9 mouse cellular contexts compared by ENCODE assay signal in the genomic region with DNA sequence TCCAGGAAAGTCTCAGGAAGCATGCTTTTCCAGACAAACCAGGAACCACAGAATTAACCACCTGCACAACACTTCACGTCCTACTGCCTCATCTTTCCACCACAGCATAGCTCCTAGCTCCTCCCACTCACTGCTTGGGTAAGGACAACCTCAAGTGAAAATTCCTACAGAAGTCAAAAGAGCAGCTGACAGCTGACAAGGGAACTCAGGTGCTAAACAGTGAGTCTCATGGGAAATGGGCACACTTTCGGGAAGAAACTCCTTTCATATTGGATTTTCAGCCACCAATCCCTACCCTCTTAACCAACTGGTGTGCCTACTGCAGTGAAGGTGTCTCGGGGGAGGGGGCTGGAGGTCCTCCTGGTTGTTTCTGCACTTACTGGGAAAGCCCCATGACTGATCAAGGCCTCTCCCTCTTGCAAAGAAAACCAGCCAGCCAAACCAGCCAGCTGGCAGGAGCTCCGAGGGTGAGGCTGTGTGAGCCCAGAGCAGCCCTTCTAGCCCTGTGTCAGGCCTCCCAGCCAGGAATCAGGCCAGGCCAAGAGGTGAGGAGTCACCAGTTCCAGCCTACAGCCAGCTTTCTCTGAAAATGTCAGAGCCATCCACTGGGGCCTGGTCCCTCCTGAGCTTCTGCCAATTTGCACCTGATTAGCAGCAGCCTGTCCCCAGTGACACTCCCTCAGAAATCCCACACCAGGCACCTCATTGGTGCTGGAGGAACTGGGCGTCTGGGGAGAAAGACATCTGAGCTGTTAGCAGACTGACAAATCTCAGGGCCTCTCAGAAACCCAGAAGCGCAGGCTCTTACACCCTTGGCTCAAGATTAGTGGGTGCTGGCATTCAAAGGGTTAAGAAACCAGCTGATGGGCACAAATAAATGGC. TPM values are rescaled to one million over a fixed set of nuclear protein-coding genes. Genes with fewer than 3 reads are reported as not detected.
DNase-seq lines count a peak whose midpoint lies in the region; ATAC-seq lines count a peak whose summit lies in the region.
"Had no signal": no experiment of that assay in that cellular context is flagged by ENCODE, and none has a peak within 500 bp of the region (broad histone marks: within the 10 kb centered on the region; RNA-seq: fewer than 3 reads in every experiment).

No protein-coding gene starts in this region.

- peak; percentile 50 to 82 for DNase-seq in adrenal gland, adult (ENCODE audit: inconsistent age in 2 of 2, low spot score in 1 of 2)
- no peak for DNase-seq in adrenal gland, postnatal 4 days (ENCODE audit: low spot score in 2 of 2)
- no peak for DNase-seq in neural tube, embryonic 10.5 days (ENCODE audit: extremely low spot score, low spot score)
- DNase-seq in heart, adult 11 months, result peak; percentile 97
- DNase-seq in skeletal muscle tissue, adult 2 months (ENCODE audit: low read depth, low spot score), result peak; percentile 80
- DNase-seq: right cerebral cortex, postnatal 14 days had no signal

- H3K27ac ChIP-seq in neural tube, embryonic 15.5 days (replicated peaks), result 0 out of 2 replicates have a peak overlapping the region, but pooled peaks have one; percentile 23

- H3K9me3 ChIP-seq in neural tube, embryonic 15.5 days (replicated peaks), result no peaks in the 10 kb centered on the region

- no peak overlapping the region for H3K9ac ChIP-seq in neural tube, embryonic 15.5 days (replicated peaks)

- H3K4me1 ChIP-seq in neural tube, embryonic 15.5 days, result peaks cover 8% of the 10 kb centered on the region

- 64% methylated on average over 6 of the region's 6 CpGs for WGBS in neural tube, embryonic 15.5 days

- no peaks in the 10 kb centered on the region for H3K27me3 ChIP-seq in neural tube, embryonic 15.5 days (replicated peaks)

- H3K36me3 ChIP-seq in neural tube, embryonic 15.5 days, result no peaks in the 10 kb centered on the region

- no peak overlapping the region for H3K4me3 ChIP-seq in neural tube, embryonic 15.5 days (replicated peaks)

- H3K4me2 ChIP-seq in neural tube, embryonic 15.5 days, result no peak overlapping the region

- no peak for ATAC-seq in neural tube, embryonic 15.5 days (ENCODE audit: low FRiP score)
- no peak for ATAC-seq in inflammation-experienced regulatory T-cells, adult 6 months
- no peak for ATAC-seq in activated CD4-positive, CD25-positive, alpha-beta regulatory T cell, adult 4 months

RNA-seq across cellular contexts. Expression of a gene that starts 22.9 kb away (rescaled TPM):
- 1 to 10 TPM; 4.0 to 4.2 TPM for total RNA-seq in adrenal gland, postnatal 4 days (2021)
- 6.5 and 7.1 TPM in 2 replicates for polyA plus RNA-seq in neural tube, embryonic 15.5 days (2015; fragmentation: Nextera tagmentation; extraction: Ambion mirVana)
- under 1 TPM in 2 of 3 experiments, not detected in 1; 0.17 to 0.75 TPM for polyA plus RNA-seq in inflammation-experienced regulatory T-cells, adult 6 months (2017; shearing (Covaris generic))
- under 1 TPM in 1 of 2 experiments, not detected in 1; 0.21 TPM for polyA plus RNA-seq in activated CD4-positive, CD25-positive, alpha-beta regulatory T cell, adult 4 months (2017; shearing (Covaris generic))

Comparison
In these comparisons a context has a peak if more than half of its experiments do, and no peak if none do; other contexts are left out.
1. DNase-seq: peak in adrenal gland, adult (2 of 2), heart, adult 11 months (single experiment) and skeletal muscle tissue, adult 2 months (single experiment); none in adrenal gland, postnatal 4 days (0 of 2) and neural tube, embryonic 10.5 days (single experiment).